Mouse (Mus musculus) Patski (cell line): ENCODE data around the gene Cyp2d10. TPM values are rescaled to one million over a fixed set of nuclear protein-coding genes. Genes with fewer than 3 reads are reported as not detected.
A peak's percentile ranks its signal among the peaks of the same experiment; 100 is the strongest.

Experiments
- ATAC-seq: fragments of 100-300 bp; one replicate; pipeline ENCODE4 v1.8.0; 2021
- CTCF ChIA-PET: fragments of 350-600 bp; sonication (Branson Sonifier 250); formaldehyde crosslinking; loops from one replicate; lab custom pipeline; 2022; ENCODE audit warnings: inconsistent platforms; lab: Charles Lee
- POLR2A ChIA-PET: fragments of 350-600 bp; sonication (Branson Sonifier 250); formaldehyde crosslinking; loops from one replicate; lab custom pipeline; 2022; ENCODE audit warnings: antibody characterized with exemption, inconsistent platforms; lab: Charles Lee
- DNase-seq: peaks from one replicate; pipeline ENCODE4 v3.0.0-alpha.2; 2011; ENCODE audit warnings: low read depth, low spot score
- H3K27me3 ChIP-seq: fragments of 371-371 bp; one replicate; pipeline ENCODE4 v1.5.1; 2021
- CTCF ChIP-seq: fragments of 100-300 bp; IDR thresholded peaks from one replicate; pipeline ENCODE4 v1.5.1; 2021
- in situ Hi-C: fragments of 300-500 bp; cut with MboI; formaldehyde crosslinking; loops from 3 replicates; pipeline ENCODE4 v1.11.1; 2018; ENCODE audit warnings: low pct_unique_long_range_greater_than_20kb, mixed read lengths
- polyA plus RNA-seq: library from polyadenylated mRNA; unstranded; gene quantifications from one replicate; pipeline ENCODE4 v1.2.3, GENCODE M21; 2021

Cyp2d10 gene
- polyA plus RNA-seq, 1 experiment from 2014 or later, result 0.30 TPM

DNA sequence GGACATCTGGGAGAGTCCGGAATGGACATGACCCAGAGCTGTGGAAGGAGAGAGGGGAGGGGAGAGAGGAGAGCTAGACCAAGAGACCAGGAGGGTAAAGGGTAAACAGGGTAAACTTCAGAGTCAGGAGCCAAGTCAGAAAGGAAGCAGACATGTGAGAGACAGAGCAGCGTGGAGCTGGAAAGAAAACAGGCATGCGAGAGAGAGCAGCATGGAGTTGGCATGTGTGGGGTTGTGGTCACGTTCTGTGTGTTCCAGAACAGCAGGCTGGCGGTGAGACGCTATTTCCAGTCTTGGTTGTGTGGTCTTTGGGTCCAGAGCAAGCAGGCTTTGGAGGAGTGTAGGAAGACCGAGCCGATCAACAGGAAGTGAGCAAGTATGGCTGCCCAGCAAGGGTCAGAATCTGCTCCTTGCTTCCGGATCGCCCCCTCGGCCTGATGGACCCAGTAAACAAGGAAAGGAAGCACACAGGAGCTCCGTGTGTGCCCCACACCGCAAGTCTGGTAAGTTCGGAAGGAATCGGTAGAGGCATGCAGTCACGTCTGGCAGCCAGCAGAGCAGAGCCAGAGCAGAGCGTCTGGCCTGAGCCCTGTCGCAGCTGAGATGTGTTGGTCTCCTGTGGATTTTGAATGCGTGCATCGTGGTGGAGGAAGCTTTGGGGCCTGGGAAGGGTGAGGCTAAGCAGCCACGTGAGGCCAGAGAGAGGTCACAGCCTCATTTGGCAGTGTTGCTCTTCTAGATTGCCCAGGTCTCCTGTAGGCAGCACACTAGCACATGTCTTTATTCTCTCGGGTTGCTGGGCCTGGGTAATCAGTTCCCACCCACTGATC lies 48.3 kb downstream of the Cyp2d10 start:
- DNase-seq, result no peak
- no peak for ATAC-seq

DNA sequence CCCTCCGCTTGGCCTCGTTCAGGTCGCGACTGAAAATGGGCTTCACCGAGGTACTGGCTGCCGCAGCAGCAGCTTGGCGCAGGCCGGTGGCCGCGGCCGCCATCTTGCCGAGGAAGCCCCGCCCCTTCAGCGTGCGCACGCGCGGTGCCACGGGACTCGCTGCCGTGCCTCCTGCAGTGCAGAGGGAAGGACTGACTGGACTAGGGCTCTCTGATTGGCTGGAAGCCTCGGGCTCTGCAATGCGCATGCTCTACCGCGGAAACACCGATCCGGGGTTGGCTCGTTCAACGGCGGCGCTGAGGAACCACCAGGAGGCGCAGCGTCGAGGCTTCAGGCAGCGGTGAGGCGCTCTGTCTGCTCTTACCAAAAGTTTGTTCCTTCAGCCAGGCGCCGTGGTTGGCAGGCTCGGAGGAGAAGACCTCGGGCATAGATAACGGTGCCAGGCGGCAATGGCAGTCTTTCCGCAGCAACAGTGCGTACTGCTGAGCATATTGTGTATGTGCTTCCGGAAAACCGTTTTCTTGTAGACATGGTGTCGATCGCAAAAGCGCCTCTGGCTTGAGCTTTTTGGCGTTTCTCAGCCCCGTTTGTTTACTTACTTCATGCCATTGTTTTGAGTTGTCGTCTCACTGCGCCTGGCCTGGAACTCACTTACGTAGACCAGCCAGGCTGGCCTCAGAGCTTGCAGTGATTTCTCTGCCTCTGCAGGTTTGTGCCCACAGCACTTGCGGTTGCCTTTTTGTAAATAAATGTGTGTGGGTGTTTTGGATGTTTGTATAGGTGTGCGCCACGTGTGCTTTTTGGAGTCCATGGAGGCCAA lies 52.7 kb downstream of the Cyp2d10 start, which contains the start of gene Ndufa6:
Gene Ndufa6 (minus strand): TSS at position 197 of the 820 bp plus-strand sequence.
- no peaks in the 10 kb centered on the region for H3K27me3 ChIP-seq
- peak; percentile 96 for DNase-seq
- POLR2A ChIA-PET, result interaction anchor here (1.0 kb wide), 1 partner anchor 9 kb away, joined by 3 read pairs; no protein-coding TSS in a partner anchor
- no peak for TF ChIP-seq CTCF
- in situ Hi-C loops, result no loop called here
- peak; percentile 97 for ATAC-seq
- CTCF ChIA-PET, result interaction anchor here (2.4 kb wide), 1 partner anchor 16 kb away, joined by 5 read pairs; the partner anchor contains the start of genes Naga, Pheta2 and Smdt1

More for the DNA sequence above, 48.3 kb downstream of the Cyp2d10 start:
- ChIA-PET POLR2A (interaction anchor here (0.6 kb wide), 1 partner anchor 629 kb away, joined by 3 read pairs; the partner anchor contains the start of gene Tcf20), CTCF (interaction anchor here (1.1 kb wide), 1 partner anchor 11 kb away, joined by 3 read pairs; no protein-coding TSS in a partner anchor)
- in situ Hi-C loops, result no loop called here
- TF ChIP-seq CTCF, result no peak
- H3K27me3 ChIP-seq, result no peaks in the 10 kb centered on the region

DNA sequence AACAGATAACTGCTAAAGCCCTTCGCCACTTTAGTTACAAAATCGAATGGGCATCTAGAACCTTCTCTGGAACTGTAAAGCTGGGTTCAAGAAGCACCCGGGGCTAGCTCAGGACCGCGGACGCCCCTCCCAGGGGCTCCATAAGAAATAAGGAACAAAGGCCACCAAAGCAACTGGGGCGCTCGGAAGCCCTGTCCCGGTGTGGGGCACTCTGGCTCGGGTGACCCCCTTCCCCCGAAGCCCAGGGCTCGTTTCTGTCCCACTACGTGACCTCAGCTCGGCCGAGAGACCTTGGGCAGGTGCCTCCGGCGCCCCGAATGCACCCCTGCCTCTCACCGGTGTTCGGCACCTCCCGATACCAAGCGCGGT lies 53.3 kb downstream of the Cyp2d10 start:
- ChIA-PET POLR2A (interaction anchor here (1.0 kb wide), 1 partner anchor 9 kb away, joined by 3 read pairs; no protein-coding TSS in a partner anchor), CTCF (interaction anchor here (2.4 kb wide), 1 partner anchor 15 kb away, joined by 5 read pairs; the partner anchor contains the start of genes Naga, Pheta2 and Smdt1)
- H3K27me3 ChIP-seq, result no peaks in the 10 kb centered on the region
- DNase-seq (no peak), ATAC-seq (peak; percentile 3)
- in situ Hi-C loops, result no loop called here
- no peak for TF ChIP-seq CTCF

DNA sequence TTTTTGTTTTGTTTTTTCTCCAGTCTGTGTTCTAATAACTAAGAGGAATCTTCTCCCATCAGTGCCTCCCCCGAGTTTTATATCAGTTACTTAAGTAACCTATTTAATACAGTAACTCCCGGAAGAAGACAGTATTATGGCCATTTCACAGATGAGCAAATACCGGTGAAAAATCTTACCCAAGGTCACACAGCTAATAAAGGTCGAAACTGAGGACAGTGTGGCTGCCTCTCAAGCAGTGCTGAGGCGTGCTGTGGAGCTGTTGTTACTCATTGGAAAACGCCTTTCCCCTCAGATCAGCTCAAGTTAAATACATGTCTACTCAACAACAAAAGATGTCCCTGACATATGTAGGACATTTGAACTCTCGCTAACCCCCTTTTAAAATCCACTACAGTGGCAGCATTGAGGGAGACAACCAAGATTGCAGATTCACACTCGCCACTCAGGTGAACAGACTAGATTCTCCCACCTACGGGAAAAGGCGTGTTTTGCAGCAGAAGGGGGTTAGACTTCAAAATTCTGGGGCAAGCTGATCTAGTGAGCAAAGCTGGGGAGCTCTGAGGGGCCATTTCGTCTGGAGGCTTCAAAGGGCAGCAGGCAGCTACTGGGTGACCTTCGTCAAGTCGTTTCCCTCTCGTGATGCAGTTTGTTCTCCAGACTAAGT lies 53.8 kb downstream of the Cyp2d10 start:
- CTCF ChIA-PET, result interaction anchor here (2.4 kb wide), 1 partner anchor 14 kb away, joined by 5 read pairs; the partner anchor contains the start of genes Naga, Pheta2 and Smdt1
- in situ Hi-C loops, result no loop called here
- no peak for TF ChIP-seq CTCF
- ATAC-seq (no peak), DNase-seq (no peak)
- POLR2A ChIA-PET, result interaction anchor here (1.0 kb wide), 1 partner anchor 8 kb away, joined by 3 read pairs; no protein-coding TSS in a partner anchor
- no peaks in the 10 kb centered on the region for H3K27me3 ChIP-seq

Other genes with a start within 250 kb of the Cyp2d10 start
- 0.09 TPM for gene Shisa8, start 194.4 kb downstream of the Cyp2d10 start, polyA plus RNA-seq
- gene Tnfrsf13c, start 182.8 kb downstream of the Cyp2d10 start, polyA plus RNA-seq, result 0.03 TPM
- gene Cenpm, start 162.4 kb downstream of the Cyp2d10 start, polyA plus RNA-seq, result 17.7 TPM
- gene 1500009C09Rik, start 154.8 kb downstream of the Cyp2d10 start, polyA plus RNA-seq, result not detected
- gene Sept3, start 132.3 kb downstream of the Cyp2d10 start, polyA plus RNA-seq, result 2.0 TPM
- gene Wbp2nl, start 108.2 kb downstream of the Cyp2d10 start, polyA plus RNA-seq, result not detected
- gene Naga, start 68.3 kb downstream of the Cyp2d10 start, polyA plus RNA-seq, result 123 TPM
- gene Pheta2, start 68.3 kb downstream of the Cyp2d10 start, polyA plus RNA-seq, result 0.27 TPM
- 185 TPM for gene Smdt1, start 68.2 kb downstream of the Cyp2d10 start, polyA plus RNA-seq
- 493 TPM for gene Ndufa6, start 52.9 kb downstream of the Cyp2d10 start, polyA plus RNA-seq
- gene Cyp2d22, start 26.9 kb downstream of the Cyp2d10 start, polyA plus RNA-seq, result 6.9 TPM
- gene Cyp2d11, start 13.2 kb downstream of the Cyp2d10 start, polyA plus RNA-seq, result not detected
- not detected for gene Cyp2d9, start 26.2 kb upstream of the Cyp2d10 start, polyA plus RNA-seq
- gene Cyp2d12, start 147.9 kb upstream of the Cyp2d10 start, polyA plus RNA-seq, result not detected
- not detected for gene Cyp2d34, start 213.8 kb upstream of the Cyp2d10 start, polyA plus RNA-seq